Mouse (Mus musculus): ENCODE results near the gene Fbll1.

The Fbll1 gene

DNA sequence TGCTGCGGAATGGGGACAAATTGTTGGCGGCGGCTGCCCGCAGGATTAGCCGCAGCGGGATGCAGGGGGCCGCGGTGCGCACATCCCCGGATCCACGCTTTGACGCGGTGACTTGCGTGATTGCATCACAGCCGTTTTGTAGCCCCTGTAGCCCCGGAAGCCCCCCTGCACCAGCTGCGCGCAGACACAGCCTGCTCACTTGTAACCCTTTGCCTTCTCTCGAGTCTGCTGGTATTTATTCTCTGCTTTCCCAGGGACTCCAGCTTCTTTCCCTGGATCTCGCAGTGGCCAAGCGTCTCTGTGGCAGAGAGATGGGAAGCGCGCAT lies 226 bp downstream of the Fbll1 start:
- POLR2A ChIA-PET, result interaction anchor here in 1 of 4 experiments (0.7 to 1.2 kb wide), 5 partner anchors 14 to 901 kb away, joined by 4 to 8 read pairs (median 4); partner anchors contain the start of gene Pank3
- CTCF ChIA-PET, result interaction anchor here in 2 of 4 experiments (0.6 to 1.5 kb wide), 3 partner anchors 14 to 203 kb away, joined by 3 to 6 read pairs (median 5); no protein-coding TSS in a partner anchor

GRCm38 (mm10) chr11:35797751-35798494 lies 761 bp downstream of the Fbll1 start:
- ChIA-PET CTCF (interaction anchor here in 1 of 4 experiments (0.9 to 1.5 kb wide), 2 partner anchors 55 to 203 kb away, joined by 3 to 5 read pairs; no protein-coding TSS in a partner anchor), POLR2A (interaction anchor here in 1 of 4 experiments (0.7 to 1.1 kb wide), 3 partner anchors 13 to 902 kb away, joined by 4 to 8 read pairs (median 4); no protein-coding TSS in a partner anchor)

GRCm38 (mm10) chr11:35792800-35793199 lies 5.9 kb downstream of the Fbll1 start:
- CTCF ChIA-PET, result interaction anchor here in 1 of 4 experiments (0.6 kb wide), 2 partner anchors 19 to 175 kb away, joined by 3 to 6 read pairs; no protein-coding TSS in a partner anchor
- POLR2A ChIA-PET, result interaction anchor here in 3 of 4 experiments (0.5 to 1.6 kb wide), 8 partner anchors 8 to 956 kb away, joined by 3 to 4 read pairs (median 3); partner anchors contain the start of gene Pank3 (in 1 of the 3)

GRCm38 (mm10) chr11:35788443-35788842 lies 10.2 kb downstream of the Fbll1 start:
- CTCF ChIA-PET, result interaction anchor here in 2 of 4 experiments (1.0 to 1.6 kb wide), 2 partner anchors 207 to 213 kb away, joined by 3 to 7 read pairs; no protein-coding TSS in a partner anchor
- POLR2A ChIA-PET, result interaction anchor here in 2 of 4 experiments (1.5 to 2.0 kb wide), 3 partner anchors 9 to 19 kb away, joined by 4 to 8 read pairs (median 5); partner anchors contain the start of gene Pank3 (in 1 of the 2)

DNA sequence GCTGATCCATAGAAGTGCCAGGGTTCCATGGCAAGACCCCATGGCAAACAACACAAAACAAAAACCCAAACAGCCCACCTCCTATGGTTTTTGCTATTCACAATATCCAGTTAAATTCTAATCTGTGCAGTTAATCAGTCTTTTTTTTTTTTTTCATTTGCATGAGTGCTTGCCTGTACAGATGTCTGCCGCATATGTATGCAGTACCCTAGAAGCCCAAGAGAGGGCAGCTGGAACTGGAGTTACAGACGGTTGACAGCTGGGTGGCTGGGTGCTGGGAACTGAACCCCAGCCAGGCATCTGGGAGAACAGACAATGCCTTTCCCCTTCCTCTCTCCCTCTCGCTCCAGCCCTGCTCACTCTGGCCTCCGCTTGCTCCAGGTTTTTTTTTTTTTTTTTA lies 14.1 kb downstream of the Fbll1 start:
- CTCF ChIA-PET, result interaction anchor here (0.6 to 2.0 kb wide), 25 partner anchors 11 to 612 kb away, joined by 3 to 14 read pairs (median 4); partner anchors contain the start of gene Fbll1 (in 1 of the 4)

DNA sequence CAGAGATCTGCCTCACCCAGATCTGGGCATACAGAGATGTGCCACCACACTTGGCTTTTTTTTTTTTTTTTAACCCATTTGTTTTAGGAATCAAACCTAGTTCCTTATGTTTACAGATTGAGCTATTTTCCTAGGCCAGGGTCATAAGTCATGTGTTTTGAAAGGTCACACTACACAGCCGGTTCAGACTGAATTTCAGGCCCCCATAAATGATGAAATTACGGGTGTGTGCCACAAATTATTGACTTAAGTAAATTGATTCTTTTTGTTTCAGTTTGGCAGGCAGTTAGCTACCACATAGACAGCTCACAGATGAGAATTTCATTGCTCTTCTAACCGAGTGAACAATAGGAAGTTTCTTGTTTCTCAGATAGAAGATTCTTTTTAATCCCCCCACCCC lies 14.7 kb downstream of the Fbll1 start:
- CTCF ChIA-PET, result interaction anchor here (0.6 to 2.0 kb wide), 18 partner anchors 11 to 322 kb away, joined by 3 to 14 read pairs (median 4); no protein-coding TSS in a partner anchor
- POLR2A ChIA-PET, result interaction anchor here (0.5 to 2.5 kb wide), 16 partner anchors 8 to 217 kb away, joined by 3 to 15 read pairs (median 5); partner anchors contain the start of genes Pank3 (in 2 of the 4) and Fbll1 (in 1 of the 4)

More for the DNA sequence above, 14.1 kb downstream of the Fbll1 start:
- POLR2A ChIA-PET, result interaction anchor here (0.6 to 2.5 kb wide), 17 partner anchors 8 to 216 kb away, joined by 3 to 15 read pairs (median 5); partner anchors contain the start of genes Pank3 (in 2 of the 4) and Fbll1 (in 1 of the 4)

DNA sequence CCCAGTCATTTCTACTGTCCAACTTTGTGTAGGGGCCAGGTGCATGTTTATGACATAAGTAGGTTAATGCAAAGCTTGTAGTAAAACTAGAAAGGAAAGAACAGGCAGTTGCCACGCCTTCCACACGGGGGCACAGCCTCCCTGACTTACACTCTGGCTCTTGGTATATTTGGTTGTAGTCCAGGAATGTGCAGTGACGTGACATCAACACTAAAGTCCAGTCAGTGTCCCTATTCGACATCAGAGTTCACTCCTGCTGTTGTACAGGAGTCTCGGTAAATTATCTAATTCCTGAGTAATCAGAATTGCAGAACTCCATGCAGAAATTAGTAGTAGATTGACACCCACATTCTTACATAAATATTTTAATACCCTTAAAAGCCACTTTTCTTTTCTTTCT lies 15.6 kb downstream of the Fbll1 start:
- POLR2A ChIA-PET, result interaction anchor here in 2 of 4 experiments (0.6 to 2.9 kb wide), 4 partner anchors 10 to 162 kb away, joined by 3 to 10 read pairs (median 5); no protein-coding TSS in a partner anchor
- CTCF ChIA-PET, result interaction anchor here in 1 of 4 experiments (0.6 kb wide), 1 partner anchor 183 kb away, joined by 3 read pairs; no protein-coding TSS in a partner anchor

DNA sequence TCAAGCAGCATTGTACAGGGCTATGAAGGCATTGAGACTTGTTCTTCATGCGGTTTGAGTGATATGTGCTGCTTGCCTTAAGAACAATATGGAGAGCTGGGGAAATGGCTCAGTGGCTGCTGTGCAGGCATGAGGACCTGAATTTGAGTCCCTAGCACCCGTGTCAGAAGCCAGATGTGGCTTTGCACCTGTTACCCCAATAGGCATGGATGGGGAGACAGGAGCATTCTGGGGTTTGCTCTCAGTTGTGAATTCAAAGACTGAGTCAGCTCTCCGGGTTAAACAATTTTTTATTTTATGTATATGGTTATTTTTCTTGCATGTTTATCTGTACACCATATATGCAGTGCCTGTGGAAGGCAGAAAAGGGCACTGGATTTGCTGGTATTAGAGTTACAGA lies 16.2 kb downstream of the Fbll1 start:
- POLR2A ChIA-PET, result interaction anchor here in 1 of 4 experiments (1.1 to 2.9 kb wide), 3 partner anchors 9 to 163 kb away, joined by 3 to 10 read pairs (median 6); no protein-coding TSS in a partner anchor
- CTCF ChIA-PET, result interaction anchor here in 1 of 4 experiments (0.6 kb wide), 1 partner anchor 184 kb away, joined by 3 read pairs; no protein-coding TSS in a partner anchor

DNA sequence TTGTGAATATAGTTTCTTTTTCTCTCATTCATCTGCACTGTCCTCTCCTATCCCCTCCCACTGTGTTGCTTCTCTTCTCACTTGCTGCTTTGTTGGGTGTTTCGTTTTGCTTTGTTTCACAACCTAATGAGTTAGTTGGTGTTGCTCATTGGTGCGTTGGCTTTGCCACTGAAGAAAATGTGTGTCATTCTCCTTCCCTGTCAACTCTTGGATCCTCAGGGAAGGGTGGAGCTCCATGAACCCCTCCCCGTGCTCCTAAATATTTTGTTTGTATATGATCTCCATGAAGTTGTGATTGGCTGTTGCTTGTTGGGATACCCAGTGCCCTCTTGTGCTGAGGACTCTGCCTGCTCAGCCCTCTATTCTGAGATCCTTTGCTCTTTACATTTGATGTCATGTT lies 18.3 kb downstream of the Fbll1 start:
- CTCF ChIA-PET, result no interaction called here
- POLR2A ChIA-PET, result interaction anchor here in 1 of 4 experiments (0.9 to 2.9 kb wide), 3 partner anchors 9 to 11 kb away, joined by 3 to 10 read pairs (median 8); no protein-coding TSS in a partner anchor

GRCm38 (mm10) chr11:35776452-35776851 lies 22.2 kb downstream of the Fbll1 start:
- ChIA-PET POLR2A (interaction anchor here in 2 of 4 experiments (0.8 to 1.8 kb wide), 4 partner anchors 8 to 225 kb away, joined by 3 to 6 read pairs (median 3); no protein-coding TSS in a partner anchor), CTCF (interaction anchor here in 1 of 4 experiments (0.9 kb wide), 1 partner anchor 45 kb away, joined by 9 read pairs; no protein-coding TSS in a partner anchor)

GRCm38 (mm10) chr11:35775606-35776005 lies 23.1 kb downstream of the Fbll1 start:
- ChIA-PET CTCF (no interaction called here), POLR2A (interaction anchor here in 1 of 4 experiments (1.6 to 1.8 kb wide), 2 partner anchors 9 to 33 kb away, joined by 3 to 6 read pairs; no protein-coding TSS in a partner anchor)

GRCm38 (mm10) chr11:35770741-35771504 lies 27.8 kb downstream of the Fbll1 start:
- ChIA-PET CTCF (interaction anchor here (0.6 to 1.4 kb wide), 5 partner anchors 13 to 319 kb away, joined by 3 to 8 read pairs (median 4); no protein-coding TSS in a partner anchor), POLR2A (interaction anchor here (0.6 to 2.3 kb wide), 29 partner anchors 8 to 353 kb away, joined by 3 to 16 read pairs (median 4); partner anchors contain the start of gene Fbll1 (in 1 of the 4))

DNA sequence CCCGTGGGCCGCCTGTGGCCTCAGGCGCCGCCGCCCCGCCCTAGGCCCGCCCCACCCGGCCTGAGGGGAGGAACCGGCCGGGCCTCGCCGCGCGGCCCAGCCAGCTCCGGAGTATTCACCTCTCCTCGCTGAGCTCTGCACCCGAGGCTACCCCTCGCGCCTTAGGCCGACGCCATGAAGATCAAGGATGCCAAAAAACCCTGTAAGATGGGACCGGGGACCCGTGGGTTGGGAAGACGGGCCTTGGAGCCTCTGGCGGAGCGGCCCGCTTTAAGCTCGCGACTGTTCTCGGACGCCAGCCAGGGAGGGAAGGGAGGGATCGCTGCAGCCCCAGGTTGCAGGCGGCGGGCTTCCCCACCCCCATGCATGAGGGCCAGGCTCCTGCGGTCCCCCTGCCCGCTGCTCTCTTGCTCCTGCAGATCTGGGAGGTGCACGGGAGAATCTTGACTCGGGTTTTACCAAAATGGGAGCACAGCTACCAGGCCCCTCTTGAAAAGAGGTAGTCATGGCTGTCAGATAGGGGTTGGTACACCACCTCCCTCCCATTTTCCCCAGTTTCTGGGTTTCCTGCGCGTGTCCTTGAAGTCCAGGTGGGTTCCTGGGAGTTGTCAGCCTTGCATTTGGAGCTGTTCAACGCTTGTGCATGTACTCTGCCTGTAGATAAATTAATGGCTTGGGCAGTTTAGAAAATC lies 28.8 kb downstream of the Fbll1 start:
- POLR2A ChIA-PET, result interaction anchor here (0.5 to 2.3 kb wide), 36 partner anchors 9 to 259 kb away, joined by 3 to 16 read pairs (median 4); partner anchors contain the start of gene Fbll1 (in 1 of the 4)
- CTCF ChIA-PET, result interaction anchor here in 3 of 4 experiments (0.6 to 1.4 kb wide), 5 partner anchors 14 to 318 kb away, joined by 3 to 7 read pairs (median 4); no protein-coding TSS in a partner anchor

DNA sequence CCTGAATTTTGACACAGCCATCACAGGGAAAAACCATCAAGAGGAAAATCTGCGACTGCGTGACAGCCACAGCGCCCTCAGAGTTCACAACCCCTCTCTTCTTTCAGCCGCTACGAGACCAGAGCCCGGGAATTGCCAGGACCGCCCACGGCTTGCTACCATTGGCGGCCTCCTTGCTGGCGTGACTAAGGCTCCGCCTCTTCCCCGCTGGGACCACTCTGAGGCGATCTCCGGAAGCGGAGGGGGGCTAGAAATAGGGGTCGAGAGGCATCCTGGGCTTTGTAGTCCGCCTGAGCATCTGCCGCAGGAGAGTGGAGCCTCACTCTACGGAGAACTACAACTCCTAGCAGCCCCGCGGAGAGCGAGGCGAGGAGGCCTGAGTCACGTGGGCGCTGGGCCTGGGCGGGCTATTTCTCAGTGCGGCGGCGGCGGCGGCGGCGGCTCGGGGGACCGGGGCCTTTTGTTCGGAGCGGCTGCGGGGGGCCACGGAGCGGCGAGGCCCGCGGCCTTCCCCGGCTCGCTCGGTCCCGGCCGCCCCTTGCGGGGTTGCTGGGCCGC lies 29.4 kb downstream of the Fbll1 start, which contains the start of gene Pank3:
Pank3 (plus strand) TSS at position 297 of the 558 bp plus-strand sequence.
- ChIA-PET POLR2A (interaction anchor here in 3 of 4 experiments (0.5 to 2.3 kb wide), 27 partner anchors 9 to 260 kb away, joined by 3 to 16 read pairs (median 4); partner anchors contain the start of gene Fbll1 (in 1 of the 3)), CTCF (interaction anchor here in 3 of 4 experiments (0.6 to 1.4 kb wide), 4 partner anchors 87 to 317 kb away, joined by 3 to 4 read pairs (median 4); no protein-coding TSS in a partner anchor)

DNA sequence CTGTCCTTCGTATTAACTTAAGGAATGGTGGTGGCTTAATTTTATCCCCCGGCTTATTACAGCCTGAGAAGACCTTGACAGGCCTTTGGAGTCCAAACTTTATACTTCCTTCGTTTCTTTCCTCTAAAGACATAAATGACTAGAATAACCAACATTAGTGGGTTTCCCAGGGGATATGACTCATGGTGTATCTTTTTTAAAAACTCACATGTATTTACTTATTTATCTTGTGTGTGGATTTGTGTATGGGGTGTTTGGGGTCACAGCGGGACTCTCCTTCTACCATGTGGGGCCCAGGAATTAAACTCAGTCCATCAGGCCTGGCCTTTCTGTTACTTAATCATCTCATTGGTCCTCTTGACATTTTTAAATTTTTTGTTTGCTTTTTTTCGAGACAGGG lies 31.8 kb downstream of the Fbll1 start:
- ChIA-PET CTCF (no interaction called here), POLR2A (interaction anchor here in 1 of 4 experiments (1.7 kb wide), 1 partner anchor 11 kb away, joined by 8 read pairs; no protein-coding TSS in a partner anchor)

DNA sequence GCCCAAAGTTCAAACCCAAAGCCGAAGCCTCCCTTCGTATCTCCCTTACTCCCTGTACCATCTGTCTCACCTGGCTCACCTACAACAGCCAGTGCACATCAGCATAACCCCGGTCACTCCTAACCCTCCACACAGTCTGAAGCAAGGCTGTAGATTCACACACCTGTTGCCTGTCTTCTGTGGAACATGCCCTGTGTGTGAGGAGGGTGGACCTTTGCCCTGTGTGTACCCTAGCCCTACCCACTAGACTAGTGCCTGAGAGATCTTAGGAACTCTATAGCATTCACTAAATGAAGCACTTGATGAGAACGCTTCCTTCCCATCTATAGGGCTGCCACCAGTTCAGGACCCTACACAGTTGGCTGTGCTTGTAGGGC lies 38.1 kb downstream of the Fbll1 start:
- CTCF ChIA-PET, result no interaction called here
- POLR2A ChIA-PET, result no interaction called here

All from embryonic stem cell, embryonic (primary cell).